Mouse (Mus musculus) limb, embryonic 11.5 days (tissue): ENCODE measurements around the gene Mafg. TPM values are rescaled to one million over a fixed set of nuclear protein-coding genes. Genes with fewer than 3 reads are reported as not detected.
A peak's percentile ranks its signal among the peaks of the same experiment; 100 is the strongest.

Experiments used
- ATAC-seq: fragments of 200-750 bp; cut with Nextera tagmentation; 2 replicates; pipeline ENCODE4 v1.8.0; 2017; ENCODE audit warnings: low read depth; ENCODE audit not compliant: insufficient number of reproducible peaks, low FRiP score, low TSS enrichment
- DNase-seq: peaks from one replicate; pipeline ENCODE4 v3.0.0-alpha.2; 2015; ENCODE audit warnings: low spot score
- H3K27ac ChIP-seq: fragments of 300-500 bp; sonication (generic); replicated peaks from 2 replicates; pipeline ENCODE4 v1.5.1; 2014; ENCODE audit warnings: low read depth, mild to moderate bottlenecking, low read length
- H3K27me3 ChIP-seq: fragments of 300-500 bp; sonication (generic); 2 replicates; pipeline ENCODE4 v1.6.1; 2014; ENCODE audit warnings: mild to moderate bottlenecking, low read length, mixed read lengths; ENCODE audit not compliant: control insufficient read depth, insufficient read depth
- H3K36me3 ChIP-seq: fragments of 300-500 bp; sonication (generic); 2 replicates; pipeline ENCODE4 v1.6.1; 2014; ENCODE audit warnings: mild to moderate bottlenecking, low read length, moderate library complexity, mixed read lengths; ENCODE audit not compliant: control insufficient read depth, insufficient read depth
- H3K4me1 ChIP-seq: fragments of 300-500 bp; sonication (generic); 2 replicates; pipeline ENCODE4 v1.6.1; 2014; ENCODE audit warnings: low read length, mixed read lengths; ENCODE audit not compliant: control insufficient read depth, insufficient read depth
- H3K4me2 ChIP-seq: fragments of 300-500 bp; sonication (generic); 2 replicates; pipeline ENCODE4 v1.6.1; 2014; ENCODE audit warnings: low read depth, mild to moderate bottlenecking, moderate library complexity; ENCODE audit not compliant: severe bottlenecking
- H3K4me3 ChIP-seq: fragments of 300-500 bp; sonication (generic); 2 replicates; pipeline ENCODE4 v1.5.1; 2014; ENCODE audit warnings: low read depth, low read length
- H3K9ac ChIP-seq: fragments of 300-500 bp; sonication (generic); 2 replicates; pipeline ENCODE4 v1.6.1; 2014; ENCODE audit warnings: mild to moderate bottlenecking, low read length
- H3K9me3 ChIP-seq: fragments of 300-500 bp; sonication (generic); 2 replicates; pipeline ENCODE4 v1.6.1; 2016; ENCODE audit warnings: low read length; ENCODE audit not compliant: control insufficient read depth
- WGBS: fragments of 180-500 bp; shearing (Covaris S2); extraction: QIAGEN DNeasy Blood & Tissue Kit; methylation state at CpG from one replicate; pipeline ENCODE4 v1.1.7; 2014; 5-methylcytosine and 5-hydroxymethylcytosine counted together
- polyA plus RNA-seq: library from polyadenylated mRNA; unstranded; fragments of >200 nt; fragmentation: Nextera tagmentation; extraction: Ambion mirVana; gene quantifications from 2 replicates; pipeline ENCODE4 v1.2.1, GENCODE M21; 2014

Gene Mafg
- polyA plus RNA-seq, 1 experiment from 2014 or later: 24.2 TPM

DNA sequence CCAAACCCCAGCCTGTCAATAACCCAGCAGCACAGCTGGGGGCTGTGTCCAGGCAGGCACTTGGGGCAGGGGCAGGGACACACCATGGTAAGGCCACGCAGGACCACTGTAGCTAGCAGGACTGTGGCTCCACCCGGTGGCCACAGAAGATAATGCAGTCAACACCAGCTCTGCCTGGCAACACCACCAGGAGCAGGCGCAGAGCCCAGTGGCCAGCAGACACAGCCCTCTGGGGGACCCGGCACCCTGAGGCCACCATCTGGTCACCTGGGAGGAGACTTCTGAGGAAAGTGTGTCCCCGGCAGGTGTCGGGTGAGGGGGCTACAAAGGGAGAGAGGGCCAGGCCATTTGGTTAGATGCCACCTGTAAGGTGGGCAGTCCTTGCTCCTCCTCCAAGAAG lies 20.6 kb downstream of the Mafg start:
- 36% methylated on average over 6 of the region's 6 CpGs for WGBS

DNA sequence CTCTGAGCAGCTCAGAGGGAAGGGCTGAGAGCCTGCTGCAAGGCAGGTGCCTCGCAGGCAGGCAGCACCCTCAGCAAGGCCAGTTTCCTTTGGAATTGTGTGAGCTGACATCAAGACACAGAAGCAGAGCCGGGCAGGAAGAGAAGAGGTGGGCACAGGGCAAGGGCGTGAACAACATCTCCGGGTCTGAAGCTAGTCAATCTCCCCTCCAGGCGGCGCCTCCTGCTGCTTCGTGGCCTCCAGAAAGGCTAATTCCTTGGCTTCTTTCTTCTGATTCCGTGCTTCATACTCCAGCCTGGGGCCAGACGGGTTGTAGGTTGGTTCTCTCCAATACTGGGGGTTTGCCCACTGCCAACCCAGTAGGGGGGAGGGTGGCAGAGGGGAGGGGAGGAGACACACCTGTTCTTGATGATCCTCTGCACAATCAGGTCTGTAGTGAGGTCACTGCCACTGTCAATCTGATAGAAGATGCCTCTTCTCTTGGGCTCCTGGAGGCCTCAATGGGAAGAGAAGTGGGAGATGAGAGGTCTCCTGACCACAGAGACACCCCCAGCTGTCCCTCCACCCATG lies 22.8 kb downstream of the Mafg start:
- peaks cover 6% of the 10 kb centered on the region; the same call in 1 of the 2 replicates for H3K4me1 ChIP-seq
- DNase-seq: no peak
- H3K27me3 ChIP-seq: 0 out of 2 replicates have a peak, but pooled peaks cover 10% of the 10 kb centered on the region
- 84% methylated on average over 9 of the region's 9 CpGs for WGBS
- no peak for ATAC-seq
- H3K9ac ChIP-seq: no peak overlapping the region
- H3K9me3 ChIP-seq: no peaks in the 10 kb centered on the region
- H3K4me2 ChIP-seq: no peak overlapping the region
- no peak overlapping the region for H3K4me3 ChIP-seq
- peaks cover 10% of the 10 kb centered on the region for H3K36me3 ChIP-seq
- H3K27ac ChIP-seq: no peak overlapping the region

More for the DNA sequence above, 20.6 kb downstream of the Mafg start:
- peak; percentile 78 for DNase-seq
- H3K36me3 ChIP-seq: peaks cover 7% of the 10 kb centered on the region
- H3K4me3 ChIP-seq: no peak overlapping the region
- no peak for ATAC-seq
- no peak overlapping the region for H3K9ac ChIP-seq
- no peaks in the 10 kb centered on the region for H3K9me3 ChIP-seq
- no peak overlapping the region for H3K4me2 ChIP-seq
- peaks cover 14% of the 10 kb centered on the region for H3K4me1 ChIP-seq
- H3K27ac ChIP-seq: no peak overlapping the region
- H3K27me3 ChIP-seq: 0 out of 2 replicates have a peak, but pooled peaks cover 6% of the 10 kb centered on the region

DNA sequence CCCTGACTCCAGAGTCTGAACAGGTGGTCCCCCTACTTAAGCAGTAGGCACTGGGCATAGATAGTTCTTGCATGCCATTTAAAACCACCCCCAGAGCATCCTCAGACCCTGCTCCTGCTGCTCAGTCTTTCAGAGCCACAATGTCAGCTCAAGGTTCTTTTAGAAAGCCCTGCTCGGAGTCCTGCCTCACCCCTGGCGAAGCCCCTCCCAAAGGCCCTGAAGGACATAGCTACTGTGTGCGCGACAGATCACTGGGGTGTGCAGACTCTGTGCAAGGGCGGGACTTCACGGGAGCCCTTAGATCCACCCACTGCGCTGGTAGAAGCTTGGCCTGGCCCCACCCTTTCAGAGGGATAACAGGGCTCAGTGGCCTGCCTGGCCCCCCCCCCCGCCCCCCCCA lies 24.1 kb downstream of the Mafg start:
- ATAC-seq (no peak), DNase-seq (no peak)
- H3K4me3 ChIP-seq: no peak overlapping the region
- H3K9ac ChIP-seq: no peak overlapping the region; the same call in 1 of the 2 replicates
- H3K4me1 ChIP-seq: peaks cover 6% of the 10 kb centered on the region; the same call in 1 of the 2 replicates
- peaks cover 10% of the 10 kb centered on the region for H3K36me3 ChIP-seq
- H3K27ac ChIP-seq: no peak overlapping the region
- 42% methylated on average over 8 of the region's 8 CpGs for WGBS
- 0 out of 2 replicates have a peak, but pooled peaks cover 10% of the 10 kb centered on the region for H3K27me3 ChIP-seq
- no peaks in the 10 kb centered on the region for H3K9me3 ChIP-seq
- no peak overlapping the region for H3K4me2 ChIP-seq

DNA sequence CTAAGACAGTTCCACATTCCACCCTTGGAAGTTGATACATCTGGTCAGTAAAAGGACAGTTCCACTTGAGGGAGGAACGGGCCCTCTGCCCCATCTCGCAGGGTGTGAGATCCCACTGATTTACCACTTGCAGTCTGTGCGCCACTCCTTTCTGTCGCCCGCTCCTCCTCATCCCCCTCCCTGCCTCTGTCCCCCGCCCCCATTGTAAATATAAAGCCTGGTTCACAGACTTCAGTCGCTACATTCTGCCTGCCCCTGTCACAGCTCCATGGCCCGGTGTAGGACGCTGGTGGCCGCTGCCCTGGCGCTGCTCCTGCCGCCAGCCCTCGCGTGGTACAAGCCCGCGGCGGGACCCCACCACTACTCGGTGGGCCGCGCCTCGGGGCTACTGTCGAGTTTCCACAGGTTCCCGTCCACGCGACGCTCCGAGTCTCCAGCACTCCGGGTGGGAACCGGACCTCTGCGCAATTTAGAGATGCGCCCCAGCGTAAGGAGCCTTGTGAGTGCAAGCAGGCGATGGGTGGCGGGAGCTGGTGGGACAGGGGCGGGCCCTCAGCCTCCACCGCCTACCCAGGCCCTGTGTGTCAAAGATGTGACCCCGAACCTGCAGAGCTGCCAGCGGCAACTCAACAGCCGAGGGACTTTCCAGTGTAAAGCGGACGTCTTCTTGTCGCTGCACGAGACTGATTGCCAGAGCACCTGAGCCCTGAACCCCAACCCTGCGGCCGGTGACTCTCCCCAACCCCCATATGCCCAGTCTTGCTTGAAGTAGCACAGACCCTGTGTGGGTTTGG lies 25.0 kb downstream of the Mafg start, which contains the start of gene Npb:
Gene Npb (plus strand): TSS at position 237 of the 794 bp plus-strand sequence.
- no peaks in the 10 kb centered on the region for H3K9me3 ChIP-seq
- peaks cover 10% of the 10 kb centered on the region for H3K36me3 ChIP-seq
- H3K27me3 ChIP-seq: 0 out of 2 replicates have a peak, but pooled peaks cover 10% of the 10 kb centered on the region
- peak within 1 kb of the TSS; percentile 52 for H3K9ac ChIP-seq
- peak within 1 kb of the TSS; percentile 56 for H3K4me2 ChIP-seq
- 4% methylated on average over 45 of the region's 45 CpGs for WGBS
- DNase-seq (no peak), ATAC-seq (peak; percentile 22; the same call in 1 of the 2 replicates)
- peaks cover 6% of the 10 kb centered on the region; the same call in 1 of the 2 replicates for H3K4me1 ChIP-seq
- H3K4me3 ChIP-seq: peak within 1 kb of the TSS; percentile 22
- H3K27ac ChIP-seq: no peak within 1 kb of the TSS

DNA sequence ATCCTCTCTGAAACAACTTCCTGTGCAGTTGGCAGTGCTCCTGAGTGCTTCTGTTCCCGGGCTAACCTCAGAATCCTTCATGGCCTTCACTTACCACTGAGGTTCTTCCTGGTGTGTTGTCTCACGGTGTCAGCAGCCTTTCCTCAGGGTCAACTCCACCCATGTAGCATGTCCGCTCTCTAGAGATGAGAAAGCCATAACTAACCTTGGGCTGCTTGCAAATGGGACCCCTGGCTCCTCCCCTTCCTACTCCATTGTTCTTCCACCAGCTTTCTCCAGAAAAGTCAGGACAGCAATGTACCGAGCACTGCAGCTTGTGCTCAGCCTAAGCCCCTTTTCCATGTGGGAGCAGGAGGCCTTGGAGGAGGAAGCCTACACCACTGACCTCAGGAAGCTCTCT lies 26.6 kb downstream of the Mafg start:
- no peaks in the 10 kb centered on the region for H3K9me3 ChIP-seq
- H3K4me3 ChIP-seq: no peak overlapping the region
- no peak overlapping the region for H3K4me2 ChIP-seq
- no peak overlapping the region for H3K27ac ChIP-seq
- H3K4me1 ChIP-seq: peaks cover 6% of the 10 kb centered on the region; the same call in 1 of the 2 replicates
- H3K36me3 ChIP-seq: peaks cover 12% of the 10 kb centered on the region
- DNase-seq (no peak), ATAC-seq (no peak)
- 0 out of 2 replicates have a peak, but pooled peaks cover 10% of the 10 kb centered on the region for H3K27me3 ChIP-seq
- WGBS: 79% methylated on average over 4 of the region's 4 CpGs
- H3K9ac ChIP-seq: no peak overlapping the region

DNA sequence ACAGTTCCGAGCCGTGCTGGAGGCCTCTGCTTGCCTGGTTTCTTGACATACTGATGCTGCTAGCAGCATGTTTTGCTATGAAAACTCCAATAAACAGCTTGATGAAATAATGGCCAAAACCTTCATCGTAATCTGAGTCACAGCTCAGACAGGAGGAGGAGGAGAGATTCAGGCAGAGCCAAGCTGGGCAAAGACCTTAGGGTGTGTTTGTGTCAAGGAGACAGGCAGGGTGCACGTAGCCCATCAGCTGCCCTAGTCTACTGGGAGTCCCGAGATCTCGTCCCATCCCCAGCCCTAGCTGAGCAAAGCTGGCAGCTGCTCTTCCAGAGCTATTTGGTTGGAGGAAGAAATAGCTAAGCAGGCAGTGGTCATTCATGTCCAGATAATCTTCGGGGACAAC lies 27.7 kb downstream of the Mafg start:
- H3K4me1 ChIP-seq: peaks cover 6% of the 10 kb centered on the region; the same call in 1 of the 2 replicates
- H3K4me2 ChIP-seq: no peak overlapping the region
- no peaks in the 10 kb centered on the region for H3K9me3 ChIP-seq
- H3K36me3 ChIP-seq: peaks cover 12% of the 10 kb centered on the region
- no peak overlapping the region for H3K4me3 ChIP-seq
- H3K27ac ChIP-seq: no peak overlapping the region
- H3K9ac ChIP-seq: no peak overlapping the region
- DNase-seq (no peak), ATAC-seq (no peak)
- 91% methylated on average over 7 of the region's 7 CpGs for WGBS
- H3K27me3 ChIP-seq: 0 out of 2 replicates have a peak, but pooled peaks cover 10% of the 10 kb centered on the region

DNA sequence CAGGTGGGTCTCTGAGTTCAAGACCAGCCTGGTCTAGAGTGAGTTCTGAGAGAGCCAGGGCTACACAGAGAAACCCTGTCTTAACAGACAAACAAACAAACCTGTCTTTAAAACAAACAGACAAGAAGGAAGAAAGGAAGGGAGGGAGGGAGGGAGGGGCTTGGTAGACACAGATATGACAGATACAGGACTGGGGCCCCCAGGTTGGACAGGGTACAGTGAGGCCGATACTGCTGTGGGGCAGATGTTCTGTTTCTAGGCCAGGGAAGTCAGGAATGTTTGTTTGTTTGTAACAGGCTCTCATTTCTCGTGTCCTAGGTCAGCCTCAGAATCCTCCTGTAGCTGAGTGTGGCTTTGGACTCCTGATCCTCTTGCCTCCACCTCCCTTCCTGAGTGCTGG lies 29.9 kb downstream of the Mafg start:
- 91% methylated on average over 2 of the region's 2 CpGs for WGBS
- peaks cover 6% of the 10 kb centered on the region for H3K4me1 ChIP-seq
- no peaks in the 10 kb centered on the region for H3K9me3 ChIP-seq
- no peak overlapping the region for H3K9ac ChIP-seq
- peaks cover 12% of the 10 kb centered on the region for H3K36me3 ChIP-seq
- ATAC-seq (no peak), DNase-seq (no peak)
- no peak overlapping the region for H3K4me2 ChIP-seq
- 0 out of 2 replicates have a peak, but pooled peaks cover 4% of the 10 kb centered on the region for H3K27me3 ChIP-seq
- no peak overlapping the region for H3K4me3 ChIP-seq
- H3K27ac ChIP-seq: no peak overlapping the region

DNA sequence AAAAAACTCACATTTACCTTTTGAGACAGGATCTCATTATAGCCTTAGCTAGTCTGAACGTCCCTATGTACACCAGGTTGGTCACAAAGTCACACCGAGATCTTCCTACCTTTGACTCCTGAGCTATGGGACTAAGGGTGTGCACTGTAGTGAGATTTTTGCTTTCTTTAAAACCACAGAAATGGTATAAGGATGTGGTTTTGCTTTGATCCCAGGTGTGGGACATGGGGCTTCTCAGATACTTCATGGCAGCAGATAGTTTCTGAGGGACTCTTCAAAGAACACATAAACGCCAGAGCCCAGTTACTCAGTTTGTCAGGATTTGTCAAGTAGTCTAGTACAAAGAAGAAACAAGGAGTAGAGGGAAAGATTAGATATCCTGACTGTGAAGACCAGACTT lies 32.7 kb downstream of the Mafg start:
- ATAC-seq (no peak), DNase-seq (no peak)
- Histone ChIP-seq H3K9me3 (no peaks in the 10 kb centered on the region), H3K27ac (no peak overlapping the region), H3K4me3 (no peak overlapping the region), H3K27me3 (no peaks in the 10 kb centered on the region), H3K4me1 (peaks cover 14% of the 10 kb centered on the region), H3K4me2 (no peak overlapping the region), H3K9ac (no peak overlapping the region), H3K36me3 (peaks cover 14% of the 10 kb centered on the region)
- WGBS: 90% methylated on average over 3 of the region's 3 CpGs
